Mouse (Mus musculus): ENCODE measurements at regions not wholly inside any gene's neighbourhood (a gene's known extent, or its start where the extent isn't known, plus 50 kb on each side); places are given as distances from the start of the nearest gene placed in this dataset.
"Not testable (repeated sequence)": the region's sequence is repeated elsewhere in the genome, so short reads cannot be mapped to it uniquely, and the experiment has no call there.

- Histone ChIP-seq H3K4me1 (replicated peaks; ENCODE audit: control insufficient read depth, insufficient read depth, low read length) (no peaks in the 10 kb centered on the region), H3K9me3 (ENCODE audit: control insufficient read depth, low read length) (no peaks in the 10 kb centered on the region), H3K36me3 (ENCODE audit: control insufficient read depth, insufficient read depth, low read length) (no peaks in the 10 kb centered on the region), H3K27me3 (ENCODE audit: control insufficient read depth, insufficient read depth, low read depth, low read length) (no peaks in the 10 kb centered on the region), H3K4me3 (ENCODE audit: low read length) (no peak overlapping the region), H3K9ac (ENCODE audit: low read length) (no peak overlapping the region), H3K4me2 (ENCODE audit: low read depth, low read length) (no peak overlapping the region), H3K27ac (ENCODE audit: low read length) (peak overlapping the region; percentile 63)
- 52% methylated on average over 1 of the region's 1 CpGs for WGBS
- ATAC-seq (ENCODE audit: low read depth): peak; percentile 57
Measured at GRCm38 (mm10) chrX:70871209-70871608, 178.8 kb upstream of the Mamld1 start.

- no peak overlapping the region for H3K27ac ChIP-seq (ENCODE audit: low read length)
- 76% methylated on average over 2 of the region's 2 CpGs for WGBS
- H3K9me3 ChIP-seq (ENCODE audit: control insufficient read depth, low read length): no peaks in the 10 kb centered on the region
- no peaks in the 10 kb centered on the region for H3K36me3 ChIP-seq (ENCODE audit: control insufficient read depth, insufficient read depth, low read length)
- no peak overlapping the region for H3K9ac ChIP-seq (ENCODE audit: low read length)
- no peak for ATAC-seq (ENCODE audit: low read depth)
- no peak overlapping the region for H3K4me3 ChIP-seq (ENCODE audit: low read length)
- no peaks in the 10 kb centered on the region for H3K27me3 ChIP-seq (ENCODE audit: control insufficient read depth, insufficient read depth, low read depth, low read length)
- H3K4me1 ChIP-seq (replicated peaks; ENCODE audit: control insufficient read depth, insufficient read depth, low read length): no peaks in the 10 kb centered on the region
- H3K4me2 ChIP-seq (ENCODE audit: low read depth, low read length): no peak overlapping the region
Measured at GRCm38 (mm10) chrX:70881326-70881725, 168.7 kb upstream of the Mamld1 start.

- H3K27me3 ChIP-seq (ENCODE audit: control insufficient read depth, insufficient read depth, low read depth, low read length): no peaks in the 10 kb centered on the region
- H3K4me2 ChIP-seq (ENCODE audit: low read depth, low read length): no peak overlapping the region
- H3K27ac ChIP-seq (ENCODE audit: low read length): no peak overlapping the region
- no peak overlapping the region for H3K4me3 ChIP-seq (ENCODE audit: low read length)
- no peaks in the 10 kb centered on the region for H3K4me1 ChIP-seq (replicated peaks; ENCODE audit: control insufficient read depth, insufficient read depth, low read length)
- H3K9ac ChIP-seq (ENCODE audit: low read length): no peak overlapping the region
- no peaks in the 10 kb centered on the region for H3K36me3 ChIP-seq (ENCODE audit: control insufficient read depth, insufficient read depth, low read length)
- no peak for ATAC-seq (ENCODE audit: low read depth)
- WGBS: 30% methylated on average over 2 of the region's 2 CpGs
- H3K9me3 ChIP-seq (ENCODE audit: control insufficient read depth, low read length): no peaks in the 10 kb centered on the region
Measured at GRCm38 (mm10) chrX:70883461-70883860, 166.6 kb upstream of the Mamld1 start.

GRCm38 (mm10) chrX:70894517-70894916, 155.5 kb upstream of the Mamld1 start:
- no peaks in the 10 kb centered on the region for H3K36me3 ChIP-seq (ENCODE audit: control insufficient read depth, insufficient read depth, low read length)
- no peak for ATAC-seq (ENCODE audit: low read depth)
- no peak overlapping the region for H3K4me2 ChIP-seq (ENCODE audit: low read depth, low read length)
- H3K4me3 ChIP-seq (ENCODE audit: low read length): no peak overlapping the region
- no peak overlapping the region for H3K9ac ChIP-seq (ENCODE audit: low read length)
- H3K27me3 ChIP-seq (ENCODE audit: control insufficient read depth, insufficient read depth, low read depth, low read length): no peaks in the 10 kb centered on the region
- no peaks in the 10 kb centered on the region for H3K9me3 ChIP-seq (ENCODE audit: control insufficient read depth, low read length)
- no peaks in the 10 kb centered on the region for H3K4me1 ChIP-seq (replicated peaks; ENCODE audit: control insufficient read depth, insufficient read depth, low read length)
- no peak overlapping the region for H3K27ac ChIP-seq (ENCODE audit: low read length)
- WGBS: 66% methylated on average over 2 of the region's 2 CpGs

GRCm38 (mm10) chrX:70895554-70895953, 154.5 kb upstream of the Mamld1 start:
- H3K4me1 ChIP-seq (replicated peaks; ENCODE audit: control insufficient read depth, insufficient read depth, low read length): no peaks in the 10 kb centered on the region
- H3K4me2 ChIP-seq (ENCODE audit: low read depth, low read length): no peak overlapping the region
- no peaks in the 10 kb centered on the region for H3K9me3 ChIP-seq (ENCODE audit: control insufficient read depth, low read length)
- no peaks in the 10 kb centered on the region for H3K36me3 ChIP-seq (ENCODE audit: control insufficient read depth, insufficient read depth, low read length)
- no peak overlapping the region for H3K9ac ChIP-seq (ENCODE audit: low read length)
- 64% methylated on average over 4 of the region's 4 CpGs for WGBS
- no peak for ATAC-seq (ENCODE audit: low read depth)
- H3K4me3 ChIP-seq (ENCODE audit: low read length): no peak overlapping the region
- no peaks in the 10 kb centered on the region for H3K27me3 ChIP-seq (ENCODE audit: control insufficient read depth, insufficient read depth, low read depth, low read length)
- no peak overlapping the region for H3K27ac ChIP-seq (ENCODE audit: low read length)

- peak; percentile 88 for ATAC-seq (ENCODE audit: low read depth)
- Histone ChIP-seq H3K4me2 (ENCODE audit: low read depth, low read length) (no peak overlapping the region), H3K4me3 (ENCODE audit: low read length) (no peak overlapping the region), H3K9ac (ENCODE audit: low read length) (no peak overlapping the region), H3K9me3 (ENCODE audit: control insufficient read depth, low read length) (no peaks in the 10 kb centered on the region), H3K27me3 (ENCODE audit: control insufficient read depth, insufficient read depth, low read depth, low read length) (no peaks in the 10 kb centered on the region), H3K36me3 (ENCODE audit: control insufficient read depth, insufficient read depth, low read length) (no peaks in the 10 kb centered on the region), H3K4me1 (replicated peaks; ENCODE audit: control insufficient read depth, insufficient read depth, low read length) (no peaks in the 10 kb centered on the region), H3K27ac (ENCODE audit: low read length) (peak overlapping the region; percentile 29)
- WGBS: 26% methylated on average over 2 of the region's 2 CpGs
Measured at GRCm38 (mm10) chrX:70897110-70897721, 152.8 kb upstream of the Mamld1 start.

- not testable (repeated sequence) for ATAC-seq (ENCODE audit: low read depth); H3K9ac ChIP-seq (ENCODE audit: low read length); H3K27me3 ChIP-seq (ENCODE audit: control insufficient read depth, insufficient read depth, low read depth, low read length); H3K36me3 ChIP-seq (ENCODE audit: control insufficient read depth, insufficient read depth, low read length); H3K4me2 ChIP-seq (ENCODE audit: low read depth, low read length); H3K9me3 ChIP-seq (ENCODE audit: control insufficient read depth, low read length); H3K4me3 ChIP-seq (ENCODE audit: low read length); H3K4me1 ChIP-seq (replicated peaks; ENCODE audit: control insufficient read depth, insufficient read depth, low read length); H3K27ac ChIP-seq (ENCODE audit: low read length)
- WGBS: 89% methylated on average over 1 of the region's 1 CpGs
Measured at GRCm38 (mm10) chrX:70898836-70899235, 151.2 kb upstream of the Mamld1 start.

GRCm38 (mm10) chrX:70899720-70900479, 150.2 kb upstream of the Mamld1 start:
- 52% methylated on average over 8 of the region's 8 CpGs for WGBS
- Histone ChIP-seq H3K4me2 (ENCODE audit: low read depth, low read length) (no peak overlapping the region), H3K4me1 (replicated peaks; ENCODE audit: control insufficient read depth, insufficient read depth, low read length) (no peaks in the 10 kb centered on the region), H3K27ac (ENCODE audit: low read length) (no peak overlapping the region), H3K4me3 (ENCODE audit: low read length) (no peak overlapping the region), H3K36me3 (ENCODE audit: control insufficient read depth, insufficient read depth, low read length) (no peaks in the 10 kb centered on the region), H3K9me3 (ENCODE audit: control insufficient read depth, low read length) (no peaks in the 10 kb centered on the region), H3K9ac (ENCODE audit: low read length) (no peak overlapping the region), H3K27me3 (ENCODE audit: control insufficient read depth, insufficient read depth, low read depth, low read length) (no peaks in the 10 kb centered on the region)
- ATAC-seq (ENCODE audit: low read depth): no peak

- no peaks in the 10 kb centered on the region for H3K9me3 ChIP-seq (ENCODE audit: control insufficient read depth, low read length)
- ATAC-seq (ENCODE audit: low read depth): no peak
- WGBS: 39% methylated on average over 2 of the region's 2 CpGs
- H3K4me2 ChIP-seq (ENCODE audit: low read depth, low read length): no peak overlapping the region
- no peaks in the 10 kb centered on the region for H3K36me3 ChIP-seq (ENCODE audit: control insufficient read depth, insufficient read depth, low read length)
- H3K4me3 ChIP-seq (ENCODE audit: low read length): no peak overlapping the region
- no peaks in the 10 kb centered on the region for H3K27me3 ChIP-seq (ENCODE audit: control insufficient read depth, insufficient read depth, low read depth, low read length)
- no peak overlapping the region for H3K9ac ChIP-seq (ENCODE audit: low read length)
- no peak overlapping the region for H3K27ac ChIP-seq (ENCODE audit: low read length)
- no peaks in the 10 kb centered on the region for H3K4me1 ChIP-seq (replicated peaks; ENCODE audit: control insufficient read depth, insufficient read depth, low read length)
Measured at GRCm38 (mm10) chrX:70925646-70926045, 124.4 kb upstream of the Mamld1 start.
